Mouse (Mus musculus): Measurements from ENCODE around the gene Grip2.

- TF ChIP-seq CTCF (conservative IDR thresholded peaks at IDR 0.05; ENCODE audit: low read length): peak; percentile 98
- no peak for TF ChIP-seq NANOG (IDR thresholded peaks at IDR 0.05; ENCODE audit: borderline replicate concordance, low read length)
Observed at GRCm38 (mm10) chr6:91741046-91741445, 86.0 kb downstream of the Grip2 start.

Data from E14TG2a.4 (cell line).